Mouse (Mus musculus) kidney, postnatal 0 days (tissue): ENCODE measurements around the gene Utrn. TPM values are rescaled to one million over a fixed set of nuclear protein-coding genes. Genes with fewer than 3 reads are reported as not detected.

ENCODE experiments used
- ATAC-seq: fragments of 200-750 bp; cut with Nextera tagmentation; replicated peaks from 2 replicates; pipeline ENCODE4 v1.8.0; 2017; ENCODE audit warnings: low read depth, moderate number of reproducible peaks, moderate TSS enrichment, moderate library complexity; ENCODE audit not compliant: low FRiP score
- DNase-seq: peaks from one replicate; pipeline ENCODE4 v3.0.0-alpha.2; 2016; ENCODE audit warnings: low spot score
- H3K27ac ChIP-seq: fragments of 300-500 bp; sonication (generic); 2 replicates; pipeline ENCODE4 v1.5.1; 2014; ENCODE audit warnings: mild to moderate bottlenecking
- H3K27me3 ChIP-seq: fragments of 300-500 bp; sonication (generic); 2 replicates; pipeline ENCODE4 v1.6.1; 2014; ENCODE audit warnings: low read length, mixed read lengths; ENCODE audit not compliant: insufficient read depth
- H3K36me3 ChIP-seq: fragments of 300-500 bp; sonication (generic); 2 replicates; pipeline ENCODE4 v1.6.1; 2014; ENCODE audit warnings: low read length, mixed read lengths; ENCODE audit not compliant: insufficient read depth
- H3K4me1 ChIP-seq: fragments of 300-500 bp; sonication (generic); replicated peaks from 2 replicates; pipeline ENCODE4 v1.6.1; 2014; ENCODE audit warnings: antibody characterized with exemption, low read length, mixed read lengths; ENCODE audit not compliant: insufficient read depth
- H3K4me2 ChIP-seq: fragments of 300-500 bp; sonication (generic); 2 replicates; pipeline ENCODE4 v1.6.1; 2014; ENCODE audit warnings: mild to moderate bottlenecking, low read length, moderate library complexity, mixed read lengths
- H3K4me3 ChIP-seq: fragments of 300-500 bp; sonication (generic); replicated peaks from 2 replicates; pipeline ENCODE4 v1.5.1; 2014; ENCODE audit warnings: low read depth, low read length
- H3K9ac ChIP-seq: fragments of 300-500 bp; sonication (generic); 2 replicates; pipeline ENCODE4 v1.6.1; 2014; ENCODE audit warnings: low read depth, low read length
- H3K9me3 ChIP-seq: fragments of 300-500 bp; sonication (generic); replicated peaks from 2 replicates; pipeline ENCODE4 v1.6.1; 2016; ENCODE audit warnings: low read length, inconsistent platforms, mixed read lengths
- CTCF ChIP-seq: IDR thresholded peaks from 2 replicates; pipeline ENCODE4 v1.5.1; 2016; ENCODE audit warnings: antibody characterized with exemption, low read depth, mild to moderate bottlenecking, moderate library complexity
- WGBS: fragments of 180-500 bp; shearing (Covaris S2); extraction: QIAGEN DNeasy Blood & Tissue Kit; methylation state at CpG from one replicate; pipeline ENCODE4 v1.1.7; 2014; 5-methylcytosine and 5-hydroxymethylcytosine counted together
- polyA plus RNA-seq: library from polyadenylated mRNA; unstranded; fragments of >200 nt; fragmentation: Nextera tagmentation; extraction: Ambion mirVana; gene quantifications from 2 replicates; pipeline ENCODE4 v1.2.1, GENCODE M21; 2015

Utrn gene
- polyA plus RNA-seq, 1 experiment from 2014 or later: 59.0 TPM

DNA sequence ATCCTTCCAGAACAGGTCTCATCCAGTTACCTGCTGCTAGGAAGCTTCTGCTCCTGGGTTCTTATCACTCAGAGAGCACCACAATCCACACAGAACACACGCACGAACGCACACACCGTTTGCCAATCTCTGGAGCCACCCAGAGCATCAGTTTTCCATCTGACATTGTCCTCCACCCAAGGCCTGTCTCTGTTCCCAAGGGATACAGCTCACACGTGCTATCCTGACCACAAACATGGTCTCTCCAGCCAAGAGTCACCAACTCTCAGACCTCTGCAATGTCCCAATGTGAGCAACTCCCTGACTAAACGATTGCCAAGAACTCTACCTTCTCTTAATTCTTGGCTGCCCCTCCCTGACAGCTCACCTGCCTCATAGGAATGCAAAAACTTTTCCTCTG lies 172.5 kb downstream of the Utrn start:
- TF ChIP-seq CTCF: no peak
- Histone ChIP-seq H3K27me3 (no peaks in the 10 kb centered on the region), H3K36me3 (peaks cover 10% of the 10 kb centered on the region), H3K27ac (no peak overlapping the region), H3K9me3 (no peaks in the 10 kb centered on the region), H3K4me1 (no peaks in the 10 kb centered on the region), H3K9ac (no peak overlapping the region), H3K4me2 (no peak overlapping the region), H3K4me3 (no peak overlapping the region)
- DNase-seq (no peak), ATAC-seq (no peak)
- 84% methylated on average over 6 of the region's 6 CpGs for WGBS

DNA sequence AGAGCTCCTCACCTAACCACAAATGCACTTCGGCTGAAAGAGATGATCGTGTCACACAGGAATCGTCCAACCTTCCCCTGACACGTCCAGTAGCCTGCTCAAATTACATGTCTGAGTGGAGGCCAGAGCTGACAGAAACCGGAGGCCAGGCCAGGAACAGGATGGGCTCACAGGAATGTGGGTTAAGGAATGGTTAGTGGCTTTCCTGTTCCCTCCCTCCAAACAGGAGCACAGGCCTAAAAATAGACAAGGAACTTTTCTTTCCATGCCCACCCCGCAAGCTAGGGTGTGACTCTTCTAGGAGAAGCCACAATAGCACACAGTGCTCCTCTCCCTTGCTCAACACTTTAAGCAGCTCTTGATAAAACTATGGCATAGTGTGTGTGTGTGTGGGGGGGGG lies 174.4 kb downstream of the Utrn start:
- Histone ChIP-seq H3K27ac (no peak overlapping the region), H3K4me2 (no peak overlapping the region), H3K27me3 (no peaks in the 10 kb centered on the region), H3K4me3 (no peak overlapping the region), H3K36me3 (peaks cover 11% of the 10 kb centered on the region), H3K9ac (no peak overlapping the region), H3K4me1 (no peaks in the 10 kb centered on the region), H3K9me3 (no peaks in the 10 kb centered on the region)
- WGBS: 5% methylated on average over 6 of the region's 6 CpGs
- ATAC-seq (peak; percentile 59; the same call in 1 of the 2 replicates), DNase-seq (peak; percentile 74)
- TF ChIP-seq CTCF: no peak

DNA sequence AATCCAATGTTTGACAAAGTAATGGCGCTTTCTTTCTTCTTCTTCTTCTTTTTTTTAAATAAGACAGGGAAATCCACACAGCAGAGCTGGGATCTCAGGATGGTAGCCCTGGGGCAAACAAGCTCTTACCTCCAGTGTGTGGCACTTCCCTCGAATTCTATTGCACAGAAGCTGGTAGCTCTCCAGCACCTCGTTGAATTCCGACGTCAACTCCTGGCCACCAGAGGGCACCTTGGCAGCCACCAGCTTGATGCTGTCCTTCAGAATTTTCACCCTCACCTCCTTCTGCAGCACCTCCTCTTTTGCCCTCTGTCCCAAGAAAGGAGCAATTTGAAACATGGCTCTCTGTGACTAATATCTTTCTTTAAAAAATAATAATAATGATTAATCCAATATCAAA lies 178.6 kb downstream of the Utrn start:
- WGBS: 23% methylated on average over 5 of the region's 5 CpGs
- Histone ChIP-seq H3K4me3 (no peak overlapping the region), H3K27me3 (no peaks in the 10 kb centered on the region), H3K9ac (no peak overlapping the region), H3K4me1 (no peaks in the 10 kb centered on the region), H3K36me3 (peaks cover 20% of the 10 kb centered on the region; the same call in 1 of the 2 replicates), H3K27ac (no peak overlapping the region), H3K9me3 (no peaks in the 10 kb centered on the region), H3K4me2 (no peak overlapping the region)
- peak; percentile 84 for DNase-seq
- ATAC-seq: peak; percentile 49; the same call in 1 of the 2 replicates
- peak; percentile 81 for TF ChIP-seq CTCF

DNA sequence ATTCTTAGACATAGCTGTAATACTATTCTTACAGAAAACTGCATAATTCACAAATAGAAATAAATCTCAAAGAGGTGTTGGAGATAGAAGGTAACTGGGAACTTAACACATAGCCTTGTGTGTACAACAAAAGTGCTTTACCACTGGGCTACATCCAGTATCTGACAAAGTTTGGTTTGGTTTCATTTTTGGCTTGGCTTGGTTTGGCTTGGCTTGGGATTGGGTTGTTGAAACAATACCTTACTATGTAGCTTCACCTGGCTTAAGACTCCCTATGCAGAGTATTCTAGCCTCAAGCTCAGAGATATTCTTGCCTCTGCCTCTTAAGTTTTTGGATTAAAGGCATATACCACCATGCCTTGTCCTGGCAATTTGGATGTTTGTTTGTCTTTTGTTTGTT lies 183.5 kb downstream of the Utrn start:
- TF ChIP-seq CTCF: no peak
- no peaks in the 10 kb centered on the region for H3K27me3 ChIP-seq
- H3K27ac ChIP-seq: no peak overlapping the region
- H3K4me1 ChIP-seq: no peaks in the 10 kb centered on the region
- H3K9me3 ChIP-seq: no peaks in the 10 kb centered on the region
- DNase-seq (no peak), ATAC-seq (no peak)
- H3K9ac ChIP-seq: no peak overlapping the region
- peaks cover 39% of the 10 kb centered on the region for H3K36me3 ChIP-seq
- H3K4me2 ChIP-seq: no peak overlapping the region
- H3K4me3 ChIP-seq: no peak overlapping the region

DNA sequence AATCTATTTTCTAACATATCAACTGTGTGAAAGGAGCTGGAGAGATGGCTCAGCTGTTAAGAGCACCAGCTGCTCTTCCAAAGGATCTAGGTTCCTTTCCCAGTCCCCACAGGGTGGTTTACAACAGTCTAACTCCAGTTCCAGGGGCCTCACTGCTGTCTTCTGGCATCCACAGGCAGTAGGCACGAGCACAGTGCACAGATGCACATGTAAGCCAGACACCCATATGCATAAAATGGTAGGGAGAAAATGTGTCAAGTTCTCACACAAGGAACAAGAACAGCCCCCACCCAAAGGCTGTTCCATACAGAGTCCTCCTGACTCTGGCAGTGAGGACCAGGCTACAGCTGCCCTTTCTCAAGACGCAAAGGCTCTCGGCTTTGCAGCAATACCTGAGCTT lies 185.1 kb downstream of the Utrn start:
- Histone ChIP-seq H3K27me3 (no peaks in the 10 kb centered on the region), H3K4me3 (no peak overlapping the region), H3K27ac (no peak overlapping the region), H3K36me3 (peaks cover 47% of the 10 kb centered on the region), H3K9ac (no peak overlapping the region), H3K9me3 (no peaks in the 10 kb centered on the region), H3K4me2 (no peak overlapping the region), H3K4me1 (no peaks in the 10 kb centered on the region)
- TF ChIP-seq CTCF: no peak
- DNase-seq (no peak), ATAC-seq (no peak)
- WGBS: 76% methylated on average over 3 of the region's 3 CpGs

DNA sequence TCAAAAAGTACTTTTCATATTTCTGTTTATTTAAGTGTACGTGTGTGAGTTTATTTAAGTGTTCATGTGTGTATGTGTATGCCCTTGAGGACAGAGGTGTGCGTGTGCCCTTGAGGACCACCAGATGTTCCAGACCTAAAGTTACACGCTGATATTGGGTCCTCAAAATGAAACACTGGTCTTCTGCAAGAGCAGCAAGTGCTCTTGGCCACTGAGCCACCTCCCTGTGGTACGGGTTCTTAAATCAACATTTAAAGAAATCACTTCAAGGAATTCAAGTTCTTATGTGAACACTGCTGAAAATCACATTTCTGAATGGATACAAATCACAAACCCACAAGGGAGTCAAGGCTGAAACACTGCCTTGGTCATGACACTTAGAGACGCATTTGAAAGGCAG lies 195.9 kb downstream of the Utrn start:
- DNase-seq (no peak), ATAC-seq (no peak)
- Histone ChIP-seq H3K27me3 (no peaks in the 10 kb centered on the region), H3K4me2 (no peak overlapping the region), H3K36me3 (peaks cover 25% of the 10 kb centered on the region), H3K9me3 (no peaks in the 10 kb centered on the region), H3K27ac (no peak overlapping the region), H3K4me1 (no peaks in the 10 kb centered on the region), H3K4me3 (no peak overlapping the region), H3K9ac (no peak overlapping the region)
- 90% methylated on average over 5 of the region's 5 CpGs for WGBS
- no peak for TF ChIP-seq CTCF

DNA sequence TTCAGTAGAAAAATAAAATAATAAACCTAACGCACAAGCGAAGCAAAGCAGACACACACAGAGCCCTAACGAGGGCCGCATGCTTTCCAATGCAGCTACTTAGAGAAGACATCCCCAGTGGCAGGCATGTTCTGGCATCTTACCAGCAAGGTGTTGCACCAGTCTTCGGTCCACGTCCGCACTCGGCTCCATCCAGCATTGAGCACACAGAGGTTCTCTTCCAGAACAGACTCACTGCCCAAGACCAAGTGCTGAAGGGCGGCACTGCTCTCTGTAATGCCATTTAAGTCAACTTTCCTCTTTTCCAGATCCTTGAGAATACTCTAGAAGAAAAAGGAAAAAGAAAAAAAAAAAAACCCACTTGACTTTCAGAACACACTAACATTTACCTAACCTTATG lies 197.6 kb downstream of the Utrn start:
- DNase-seq (no peak), ATAC-seq (no peak)
- H3K27me3 ChIP-seq: no peaks in the 10 kb centered on the region
- H3K4me3 ChIP-seq: no peak overlapping the region
- no peak for TF ChIP-seq CTCF
- no peak overlapping the region for H3K9ac ChIP-seq
- no peaks in the 10 kb centered on the region for H3K4me1 ChIP-seq
- no peak overlapping the region for H3K4me2 ChIP-seq
- H3K9me3 ChIP-seq: no peaks in the 10 kb centered on the region
- H3K36me3 ChIP-seq: peaks cover 32% of the 10 kb centered on the region
- no peak overlapping the region for H3K27ac ChIP-seq
- WGBS: 98% methylated on average over 9 of the region's 9 CpGs
